Mouse (Mus musculus): ENCODE results near the gene 2610002M06Rik. TPM values are rescaled to one million over a fixed set of nuclear protein-coding genes. Genes with fewer than 3 reads are reported as not detected.

The 2610002M06Rik gene
- polyA plus RNA-seq, 1 experiment from 2014 or later, result 19.8 TPM

DNA sequence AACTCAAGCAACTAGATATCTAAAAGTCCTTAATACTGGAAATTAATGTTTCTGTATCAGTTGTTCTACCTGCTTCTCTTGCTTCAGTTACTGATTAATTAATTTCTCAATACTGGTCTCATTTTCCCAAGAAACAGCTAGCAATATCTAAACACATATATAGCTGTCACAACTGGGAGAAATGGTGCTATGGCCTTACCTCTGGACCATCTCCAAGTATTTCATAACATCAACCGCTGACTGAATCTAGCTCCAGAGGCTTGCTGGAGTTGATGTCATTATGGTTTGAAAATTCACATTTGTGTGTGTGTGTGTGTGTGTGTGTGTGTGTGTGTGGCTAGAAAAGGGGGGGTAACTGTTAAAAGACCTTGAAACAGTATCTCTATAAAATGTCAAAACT lies 26.0 kb downstream of the 2610002M06Rik start:
- Histone ChIP-seq H3K27me3 (replicated peaks; ENCODE audit: control insufficient read depth, insufficient read depth, low read length) (no peaks in the 10 kb centered on the region), H3K36me3 (ENCODE audit: control insufficient read depth, insufficient read depth) (0 out of 2 replicates have a peak, but pooled peaks cover 2% of the 10 kb centered on the region), H3K4me3 (replicated peaks; ENCODE audit: low read length) (no peak overlapping the region), H3K4me1 (replicated peaks; ENCODE audit: control insufficient read depth, insufficient read depth, low read length) (no peaks in the 10 kb centered on the region), H3K9ac (replicated peaks; ENCODE audit: low read depth, low read length) (no peak overlapping the region), H3K27ac (ENCODE audit: low read length) (no peak overlapping the region), H3K4me2 (ENCODE audit: low read length) (no peak overlapping the region), H3K9me3 (ENCODE audit: control insufficient read depth, low read length) (no peaks in the 10 kb centered on the region)
- 93% methylated on average over 1 of the region's 1 CpGs for WGBS
- ATAC-seq, result no peak

DNA sequence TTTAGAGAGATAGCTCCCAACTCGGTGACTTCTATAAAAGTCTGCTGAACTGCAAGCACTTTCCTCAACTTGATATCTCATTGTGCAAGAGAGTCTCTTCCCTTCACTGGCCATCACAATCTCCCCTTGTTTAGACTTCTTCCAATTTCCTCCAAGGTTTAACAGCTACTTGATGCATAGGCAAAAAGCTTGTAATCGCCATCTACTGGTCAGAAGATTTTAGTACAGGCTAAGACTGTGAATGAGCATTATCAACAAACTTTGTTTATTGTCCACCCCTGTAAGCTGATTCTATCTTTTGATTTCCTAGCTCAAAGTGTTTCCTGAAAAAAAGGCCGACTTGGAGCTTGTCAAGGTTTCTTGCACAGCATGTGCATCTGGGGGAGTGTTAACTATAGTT lies 48.2 kb downstream of the 2610002M06Rik start:
- Histone ChIP-seq H3K9me3 (ENCODE audit: control insufficient read depth, low read length) (no peaks in the 10 kb centered on the region), H3K27me3 (replicated peaks; ENCODE audit: control insufficient read depth, insufficient read depth, low read length) (no peaks in the 10 kb centered on the region), H3K36me3 (ENCODE audit: control insufficient read depth, insufficient read depth) (no peaks in the 10 kb centered on the region), H3K4me3 (replicated peaks; ENCODE audit: low read length) (no peak overlapping the region), H3K4me1 (replicated peaks; ENCODE audit: control insufficient read depth, insufficient read depth, low read length) (no peaks in the 10 kb centered on the region), H3K27ac (ENCODE audit: low read length) (no peak overlapping the region), H3K9ac (replicated peaks; ENCODE audit: low read depth, low read length) (no peak overlapping the region), H3K4me2 (ENCODE audit: low read length) (no peak overlapping the region)
- 24% methylated on average over 3 of the region's 3 CpGs for WGBS
- no peak for ATAC-seq

Other genes starting within 250 kb of the 2610002M06Rik start
- gene Tbx22, start 148.4 kb downstream of the 2610002M06Rik start, polyA plus RNA-seq (2015; fragmentation: Nextera tagmentation; extraction: Ambion mirVana), result 0.04 TPM in 1 of 2 replicates, not detected in the other
- gene Tent5d, start 23.7 kb downstream of the 2610002M06Rik start, polyA plus RNA-seq (2015; fragmentation: Nextera tagmentation; extraction: Ambion mirVana), result not detected in 2 replicates
- gene Gm732, start 132.1 kb upstream of the 2610002M06Rik start, polyA plus RNA-seq (2015; fragmentation: Nextera tagmentation; extraction: Ambion mirVana), result not detected in 2 replicates

Data from forebrain, embryonic 16.5 days (tissue).